Mouse (Mus musculus): ENCODE results near the gene Srpk3.

- TF ChIP-seq CTCF (conservative IDR thresholded peaks at IDR 0.05; ENCODE audit: insufficient read depth, insufficient read length, low read depth, low read length) (no peak), POLR2A (IDR thresholded peaks at IDR 0.05; ENCODE audit: low read depth, low read length) (no peak)
Measured at GRCm38 (mm10) chrX:73823747-73824146, 49.5 kb downstream of the Srpk3 start.
